Mouse (Mus musculus) E14TG2a.4 (cell line): ENCODE data around the gene Ipo5.

Source experiments
- CTCF ChIP-seq: conservative IDR thresholded peaks from 2 replicates; pipeline ENCODE4 v1.5.1; 2014; ENCODE audit warnings: low read length
- POU5F1 ChIP-seq: IDR thresholded peaks from 2 replicates; pipeline ENCODE4 v1.6.1; 2014; ENCODE audit warnings: low read length, borderline replicate concordance

GRCm38 (mm10) chr14:120921805-120922204, 10.8 kb downstream of the Ipo5 start:
- TF ChIP-seq CTCF: no peak
- no peak for TF ChIP-seq POU5F1
